Mouse (Mus musculus) ES-Bruce4 (cell line): ENCODE data around the gene Mgat1.

Experiments
- CTCF ChIP-seq: IDR thresholded peaks from one replicate; pipeline ENCODE4 v1.8.1; 2011; ENCODE audit warnings: low read depth, low read length
- EP300 ChIP-seq: IDR thresholded peaks from 2 replicates; pipeline ENCODE4 v1.6.1; 2011; ENCODE audit warnings: low read depth, low read length; ENCODE audit not compliant: insufficient read depth
- POLR2A ChIP-seq: IDR thresholded peaks from one replicate; pipeline ENCODE4 v1.8.1; 2011; ENCODE audit warnings: low read length; ENCODE audit not compliant: insufficient read depth

DNA sequence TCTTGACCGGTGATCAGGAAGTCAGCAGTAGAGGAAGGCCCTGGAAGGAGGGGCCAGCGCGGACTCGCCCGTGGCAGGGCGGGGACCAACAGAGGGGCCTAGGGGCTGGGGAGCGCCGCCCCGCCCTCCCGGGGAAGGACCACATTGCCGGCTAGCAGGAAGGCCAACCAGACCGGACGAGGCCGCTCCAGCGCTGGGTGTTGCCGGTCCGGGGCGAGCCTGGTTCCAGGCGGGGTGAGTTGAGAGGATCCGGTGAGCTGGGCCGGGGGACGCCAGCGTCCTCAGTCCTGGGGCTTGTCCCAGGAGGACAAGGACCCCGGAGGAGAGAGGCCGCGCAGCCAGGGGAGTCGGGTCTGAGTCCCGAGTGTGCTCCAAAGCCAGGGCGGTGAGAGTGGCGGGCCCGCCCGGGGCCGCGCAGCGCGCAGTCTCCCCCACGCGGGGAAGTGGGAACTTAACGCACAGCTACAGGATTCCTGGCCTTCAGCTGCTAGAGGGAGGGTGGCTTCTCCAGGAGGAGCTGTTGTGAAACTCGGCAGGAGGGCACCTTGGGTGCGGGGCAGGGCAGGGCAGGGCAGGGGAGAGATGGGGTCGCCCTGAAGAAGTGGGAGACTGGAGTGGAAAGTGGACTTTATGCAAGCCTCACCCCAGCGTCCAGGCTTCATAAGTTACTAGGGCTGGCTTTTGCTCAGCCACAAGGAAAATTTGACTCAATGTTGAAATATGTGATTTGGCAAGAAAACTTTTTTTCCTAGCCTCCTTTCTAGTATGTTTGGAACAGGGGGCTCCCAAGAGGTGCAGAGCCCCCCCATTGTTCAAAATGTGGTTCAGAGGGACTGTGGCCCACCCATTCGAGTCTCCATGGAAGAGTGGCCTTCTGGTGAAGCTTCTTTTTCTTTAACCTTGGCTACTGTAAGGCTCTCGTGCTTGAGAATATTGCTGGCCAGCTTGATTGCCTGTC, 6.7 kb downstream of the Mgat1 start:
- TF ChIP-seq POLR2A: no peak
- no peak for TF ChIP-seq CTCF
- no peak for TF ChIP-seq EP300
